Mouse (Mus musculus) myocyte (in vitro differentiated cells): ENCODE data around the gene Rcc1. TPM values are rescaled to one million over a fixed set of nuclear protein-coding genes. Genes with fewer than 3 reads are reported as not detected.
"Not testable (repeated sequence)": the region's sequence is repeated elsewhere in the genome, so short reads cannot be mapped to it uniquely, and the experiment has no call there.

ENCODE experiments used
- H3K27me3 ChIP-seq: one replicate; pipeline ENCODE4 v1.6.1; 2011; ENCODE audit not compliant: control insufficient read depth, insufficient read depth, insufficient read length
- H3K36me3 ChIP-seq: one replicate; pipeline ENCODE4 v1.6.1; 2011; ENCODE audit not compliant: control insufficient read depth, insufficient read depth
- H3K4me2 ChIP-seq: one replicate; pipeline ENCODE4 v1.6.1; 2011; ENCODE audit warnings: low read depth, control low read depth
- H3K4me3 ChIP-seq: one replicate; pipeline ENCODE4 v1.5.1; 2011; ENCODE audit warnings: mild to moderate bottlenecking, control low read depth, moderate library complexity
- H3K79me2 ChIP-seq: one replicate; pipeline ENCODE4 v1.6.1; 2011; ENCODE audit not compliant: control insufficient read depth, insufficient read depth
- H3ac ChIP-seq: one replicate; pipeline ENCODE4 v1.6.1; 2011; ENCODE audit not compliant: control insufficient read depth, insufficient read length
- CEBPB ChIP-seq: IDR thresholded peaks from 2 replicates; pipeline ENCODE4 v1.6.1; 2011; ENCODE audit warnings: mild to moderate bottlenecking, moderate library complexity; ENCODE audit not compliant: poor library complexity, insufficient read depth, severe bottlenecking
- E2F4 ChIP-seq: IDR thresholded peaks from one replicate; pipeline ENCODE4 v1.6.1; 2011; ENCODE audit warnings: mild to moderate bottlenecking, control low read depth, moderate library complexity; ENCODE audit not compliant: insufficient read depth
- MAX ChIP-seq: IDR thresholded peaks from one replicate; pipeline ENCODE4 v1.6.1; 2011; ENCODE audit warnings: low read depth, mild to moderate bottlenecking, control low read depth
- MYOD1 ChIP-seq, 3 experiments: IDR thresholded peaks; one replicate each; pipeline ENCODE4 v1.6.1; 2011; ENCODE audit warnings: control low read depth in 2 of 3, low read depth in 2 of 3, mild to moderate bottlenecking in 2 of 3, moderate library complexity in 1 of 3; ENCODE audit not compliant: insufficient read length in 2 of 3, control insufficient read depth in 1 of 3
- MYOG ChIP-seq, 3 experiments: IDR thresholded peaks; one replicate each; pipeline ENCODE4 v1.6.1; 2011; ENCODE audit warnings: control low read depth in 2 of 3, low read depth in 2 of 3, mild to moderate bottlenecking in 2 of 3; ENCODE audit not compliant: insufficient read length in 2 of 3, control insufficient read depth in 1 of 3, insufficient read depth in 1 of 3
- POLR2AphosphoS2 ChIP-seq: IDR thresholded peaks from one replicate; pipeline ENCODE4 v1.6.1; 2011; ENCODE audit warnings: low read depth, control low read depth; ENCODE audit not compliant: insufficient read length
- REST ChIP-seq: IDR thresholded peaks from one replicate; pipeline ENCODE4 v1.6.1; 2011; ENCODE audit warnings: mild to moderate bottlenecking, control low read depth, moderate library complexity; ENCODE audit not compliant: insufficient read depth, insufficient read length
- SRF ChIP-seq: IDR thresholded peaks from one replicate; pipeline ENCODE4 v1.6.1; 2011; ENCODE audit warnings: low read depth; ENCODE audit not compliant: control insufficient read depth, insufficient read length
- TCF12 ChIP-seq: IDR thresholded peaks from one replicate; pipeline ENCODE4 v1.6.1; 2011; ENCODE audit warnings: mild to moderate bottlenecking, control low read depth; ENCODE audit not compliant: poor library complexity, insufficient read depth, severe bottlenecking
- TCF3 ChIP-seq: IDR thresholded peaks from one replicate; pipeline ENCODE4 v1.6.1; 2011; ENCODE audit warnings: low read depth, control low read depth; ENCODE audit not compliant: insufficient read length
- USF1 ChIP-seq: IDR thresholded peaks from one replicate; pipeline ENCODE4 v1.6.1; 2011; ENCODE audit warnings: low read depth, mild to moderate bottlenecking, control low read depth, moderate library complexity
- polyA plus RNA-seq: library from polyadenylated mRNA; unstranded; fragments of >200 nt; fragmentation: generic; extraction: Trizol; gene quantifications from one replicate; pipeline ENCODE4 v1.2.1, GENCODE M21; 2012; ENCODE audit warnings: missing spikeins

Rcc1 gene
- polyA plus RNA-seq, 1 experiment: 33.2 TPM

DNA sequence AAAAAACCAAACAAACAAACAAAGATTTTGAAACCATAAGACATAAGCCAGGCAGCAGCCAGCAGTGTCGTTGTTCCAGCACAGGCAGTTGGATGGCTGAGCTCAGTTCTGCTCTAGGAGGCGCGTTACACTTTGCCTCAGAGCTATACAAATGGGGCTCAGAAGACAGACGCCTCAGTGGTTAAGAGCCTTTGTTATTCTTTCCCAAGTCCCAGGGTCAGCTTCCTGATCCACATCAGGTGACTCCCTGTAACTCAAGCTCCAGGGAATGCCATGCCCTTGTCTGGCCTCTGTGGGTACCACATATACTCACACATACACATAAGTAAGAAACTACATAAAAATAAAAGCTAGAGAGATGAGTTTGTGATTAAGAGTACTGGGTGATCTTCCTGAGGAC, 62.3 kb downstream of the Rcc1 start:
- TF ChIP-seq TCF12 (no peak), CEBPB (no peak), TCF3 (no peak), MAX (no peak), MYOG (IDR thresholded peaks at IDR 0.05; ENCODE audit: control insufficient read depth in 1 of 3, insufficient read depth in 1 of 3, insufficient read length in 2 of 3, low read depth in 2 of 3) (no peak), E2F4 (no peak), USF1 (no peak), POLR2AphosphoS2 (no peak), MYOD1 (IDR thresholded peaks at IDR 0.05; ENCODE audit: control insufficient read depth in 1 of 3, insufficient read length in 2 of 3, low read depth in 2 of 3) (no peak), REST (no peak), SRF (no peak)
- peaks cover 8% of the 10 kb centered on the region for H3K36me3 ChIP-seq
- H3ac ChIP-seq: no peak overlapping the region
- no peak overlapping the region for H3K4me3 ChIP-seq
- no peaks in the 10 kb centered on the region for H3K27me3 ChIP-seq
- no peak overlapping the region for H3K4me2 ChIP-seq
- H3K79me2 ChIP-seq: no peaks in the 10 kb centered on the region

DNA sequence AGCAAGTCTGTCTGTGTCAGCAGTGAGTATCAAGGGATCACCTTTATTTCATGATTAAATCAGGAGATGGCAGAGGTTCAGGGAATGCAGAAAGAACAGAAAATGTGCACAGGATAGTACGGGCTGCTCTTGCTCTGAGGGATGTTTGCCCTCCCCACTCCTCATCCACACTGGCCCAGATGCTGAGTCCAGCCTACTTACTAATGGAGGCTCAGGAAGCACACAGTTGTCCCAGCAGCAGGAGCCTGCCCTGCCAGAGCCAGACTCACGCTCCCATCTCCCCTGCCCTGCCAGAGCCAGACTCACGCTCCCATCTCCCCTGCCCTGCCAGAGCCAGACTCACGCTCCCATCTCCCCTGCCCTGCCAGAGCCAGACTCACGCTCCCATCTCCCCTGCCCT, 64.6 kb downstream of the Rcc1 start:
- H3K27me3 ChIP-seq, H3K79me2 ChIP-seq, H3K4me2 ChIP-seq, H3K4me3 ChIP-seq, H3ac ChIP-seq: not testable (repeated sequence)
- H3K36me3 ChIP-seq: peaks cover 22% of the 10 kb centered on the region

Other genes starting within 250 kb of the Rcc1 start
- gene Oprd1, start 209.1 kb downstream of the Rcc1 start, polyA plus RNA-seq: not detected
- 20.7 TPM for gene Ythdf2, start 141.3 kb downstream of the Rcc1 start, polyA plus RNA-seq
- gene Gmeb1, start 92.0 kb downstream of the Rcc1 start, polyA plus RNA-seq: 11.7 TPM
- gene Taf12, start 79.2 kb downstream of the Rcc1 start, polyA plus RNA-seq: 26.6 TPM
- gene Rab42, start 50.2 kb downstream of the Rcc1 start, polyA plus RNA-seq: 0.30 TPM
- 51.6 TPM for gene Trnau1ap, start 24.1 kb downstream of the Rcc1 start, polyA plus RNA-seq
- gene Phactr4, start 68.9 kb upstream of the Rcc1 start, polyA plus RNA-seq: 15.8 TPM
- gene Med18, start 110.3 kb upstream of the Rcc1 start, polyA plus RNA-seq: 5.3 TPM
- gene Sesn2, start 156.9 kb upstream of the Rcc1 start, polyA plus RNA-seq: 71.5 TPM
- gene Atpif1, start 180.1 kb upstream of the Rcc1 start, polyA plus RNA-seq: 477 TPM
- 95.1 TPM for gene Dnajc8, start 181.9 kb upstream of the Rcc1 start, polyA plus RNA-seq
- gene Ptafr, start 210.5 kb upstream of the Rcc1 start, polyA plus RNA-seq: not detected